Mouse (Mus musculus) lung, embryonic 15.5 days (tissue): ENCODE data around the gene Gm37240. TPM values are rescaled to one million over a fixed set of nuclear protein-coding genes. Genes with fewer than 3 reads are reported as not detected.

Experiments
- ATAC-seq: fragments of 200-750 bp; cut with Nextera tagmentation; 2 replicates; pipeline ENCODE4 v1.8.0; 2017; ENCODE audit warnings: moderate number of reproducible peaks, borderline replicate concordance; ENCODE audit not compliant: low FRiP score, low TSS enrichment; ENCODE audit errors: extremely low read depth
- H3K27ac ChIP-seq: fragments of 300-500 bp; sonication (generic); 2 replicates; pipeline ENCODE4 v1.5.1; 2015; ENCODE audit warnings: moderate library complexity, mild to moderate bottlenecking, inconsistent platforms
- H3K27me3 ChIP-seq: fragments of 300-500 bp; sonication (generic); 2 replicates; pipeline ENCODE4 v1.6.1; 2015; ENCODE audit warnings: inconsistent platforms
- H3K36me3 ChIP-seq: fragments of 300-500 bp; sonication (generic); 2 replicates; pipeline ENCODE4 v1.6.1; 2015; ENCODE audit warnings: inconsistent platforms
- H3K4me1 ChIP-seq: fragments of 300-500 bp; sonication (generic); 2 replicates; pipeline ENCODE4 v1.6.1; 2015; ENCODE audit warnings: inconsistent platforms
- H3K4me2 ChIP-seq: fragments of 300-500 bp; sonication (generic); 2 replicates; pipeline ENCODE4 v1.6.1; 2015; ENCODE audit warnings: inconsistent platforms, mild to moderate bottlenecking, moderate library complexity
- H3K4me3 ChIP-seq: fragments of 300-500 bp; sonication (generic); 2 replicates; pipeline ENCODE4 v1.5.1; 2015; ENCODE audit warnings: mild to moderate bottlenecking, inconsistent platforms
- H3K9ac ChIP-seq: fragments of 300-500 bp; sonication (generic); 2 replicates; pipeline ENCODE4 v1.6.1; 2015; ENCODE audit warnings: inconsistent platforms
- H3K9me3 ChIP-seq: fragments of 300-500 bp; sonication (generic); 2 replicates; pipeline ENCODE4 v1.6.1; 2016; ENCODE audit warnings: inconsistent platforms
- WGBS: fragments of 180-500 bp; shearing (Covaris S2); methylation state at CpG from one replicate; pipeline ENCODE4 v1.1.7; 2015; 5-methylcytosine and 5-hydroxymethylcytosine counted together
- polyA plus RNA-seq: library from polyadenylated mRNA; unstranded; fragments of >200 nt; fragmentation: Nextera tagmentation; extraction: Ambion mirVana; gene quantifications from 2 replicates; pipeline ENCODE4 v1.2.1, GENCODE M21; 2015

The Gm37240 gene
- polyA plus RNA-seq, 1 experiment from 2014 or later, result 8.8 TPM

- H3K9me3 ChIP-seq, result no peaks in the 10 kb centered on the region
- whole genome bisulfite sequencing, result 57% methylated on average over 1 of the region's 1 CpGs
- no peaks in the 10 kb centered on the region for H3K36me3 ChIP-seq
- no peak overlapping the region for H3K27ac ChIP-seq
- H3K4me3 ChIP-seq, result no peak overlapping the region
- H3K27me3 ChIP-seq, result no peaks in the 10 kb centered on the region
- no peak overlapping the region for H3K4me2 ChIP-seq
- H3K9ac ChIP-seq, result no peak overlapping the region
- 0 out of 2 replicates have a peak, but pooled peaks cover 13% of the 10 kb centered on the region for H3K4me1 ChIP-seq
- no peak for ATAC-seq
These were observed 1111.2 kb downstream of the Gm37240 start for GRCm38 (mm10) chr3:84776084-84776483.

GRCm38 (mm10) chr3:84775577-84775976 lies 1111.7 kb downstream of the Gm37240 start:
- no peak overlapping the region for H3K27ac ChIP-seq
- H3K9ac ChIP-seq, result no peak overlapping the region
- H3K4me3 ChIP-seq, result no peak overlapping the region
- ATAC-seq, result no peak
- H3K27me3 ChIP-seq, result no peaks in the 10 kb centered on the region
- no peaks in the 10 kb centered on the region for H3K36me3 ChIP-seq
- 0 out of 2 replicates have a peak, but pooled peaks cover 13% of the 10 kb centered on the region for H3K4me1 ChIP-seq
- no peaks in the 10 kb centered on the region for H3K9me3 ChIP-seq
- H3K4me2 ChIP-seq, result no peak overlapping the region
- 58% methylated on average over 4 of the region's 4 CpGs for WGBS

- H3K27ac ChIP-seq, result no peak overlapping the region
- H3K4me2 ChIP-seq, result no peak overlapping the region
- no peak overlapping the region for H3K4me3 ChIP-seq
- 0 out of 2 replicates have a peak, but pooled peaks cover 13% of the 10 kb centered on the region for H3K4me1 ChIP-seq
- no peaks in the 10 kb centered on the region for H3K36me3 ChIP-seq
- H3K9me3 ChIP-seq, result no peaks in the 10 kb centered on the region
- H3K27me3 ChIP-seq, result no peaks in the 10 kb centered on the region
- no peak for ATAC-seq
- 66% methylated on average over 6 of the region's 6 CpGs for WGBS
- no peak overlapping the region for H3K9ac ChIP-seq
These were observed 1112.3 kb downstream of the Gm37240 start for GRCm38 (mm10) chr3:84775067-84775423.

- Histone ChIP-seq H3K9me3 (no peaks in the 10 kb centered on the region), H3K4me1 (0 out of 2 replicates have a peak, but pooled peaks cover 13% of the 10 kb centered on the region), H3K36me3 (no peaks in the 10 kb centered on the region), H3K4me2 (no peak overlapping the region), H3K27me3 (no peaks in the 10 kb centered on the region), H3K4me3 (no peak overlapping the region), H3K9ac (no peak overlapping the region), H3K27ac (no peak overlapping the region)
- WGBS, result 45% methylated on average over 8 of the region's 8 CpGs
- ATAC-seq, result no peak
These were observed 1112.9 kb downstream of the Gm37240 start for GRCm38 (mm10) chr3:84774246-84775066.

GRCm38 (mm10) chr3:84771980-84772379 lies 1115.3 kb downstream of the Gm37240 start:
- Histone ChIP-seq H3K27me3 (no peaks in the 10 kb centered on the region), H3K36me3 (no peaks in the 10 kb centered on the region), H3K4me3 (no peak overlapping the region), H3K27ac (no peak overlapping the region), H3K4me2 (no peak overlapping the region), H3K9me3 (no peaks in the 10 kb centered on the region), H3K9ac (no peak overlapping the region), H3K4me1 (0 out of 2 replicates have a peak, but pooled peaks cover 13% of the 10 kb centered on the region)
- 43% methylated on average over 2 of the region's 2 CpGs for WGBS
- no peak for ATAC-seq

- H3K9me3 ChIP-seq, result no peaks in the 10 kb centered on the region
- H3K9ac ChIP-seq, result no peak overlapping the region
- H3K27ac ChIP-seq, result no peak overlapping the region
- H3K4me1 ChIP-seq, result 0 out of 2 replicates have a peak, but pooled peaks cover 3% of the 10 kb centered on the region
- 73% methylated on average over 6 of the region's 6 CpGs for WGBS
- H3K27me3 ChIP-seq, result no peaks in the 10 kb centered on the region
- no peak overlapping the region for H3K4me2 ChIP-seq
- H3K36me3 ChIP-seq, result no peaks in the 10 kb centered on the region
- no peak for ATAC-seq
- no peak overlapping the region for H3K4me3 ChIP-seq
These were observed 1116.8 kb downstream of the Gm37240 start for GRCm38 (mm10) chr3:84770518-84770917.

DNA sequence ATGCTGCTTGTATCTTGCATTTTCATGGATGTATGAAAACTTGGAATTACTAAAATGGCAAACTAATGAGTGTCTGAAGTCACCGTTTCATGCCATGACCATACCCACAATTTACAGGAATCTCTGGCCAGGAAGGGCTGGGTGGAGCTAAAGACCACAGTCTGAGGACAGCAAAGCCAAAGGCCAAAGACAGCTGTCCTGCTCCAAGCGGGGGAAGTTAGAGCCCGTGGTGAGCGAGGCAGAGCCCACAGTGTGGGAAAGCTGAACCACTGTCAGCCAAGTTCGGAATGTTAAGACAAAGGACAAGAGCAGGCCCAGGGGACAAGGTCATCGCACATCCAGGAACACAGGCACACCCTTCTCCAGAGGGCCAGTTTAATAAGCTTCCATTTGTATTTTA lies 1117.9 kb downstream of the Gm37240 start:
- no peak for ATAC-seq
- Histone ChIP-seq H3K4me1 (no peaks in the 10 kb centered on the region), H3K9ac (no peak overlapping the region), H3K27me3 (no peaks in the 10 kb centered on the region), H3K36me3 (no peaks in the 10 kb centered on the region), H3K4me2 (no peak overlapping the region), H3K4me3 (no peak overlapping the region), H3K9me3 (no peaks in the 10 kb centered on the region), H3K27ac (no peak overlapping the region)
- 70% methylated on average over 6 of the region's 6 CpGs for WGBS

GRCm38 (mm10) chr3:84768940-84769339 lies 1118.4 kb downstream of the Gm37240 start:
- 86% methylated on average over 4 of the region's 4 CpGs for WGBS
- Histone ChIP-seq H3K27ac (no peak overlapping the region), H3K4me1 (no peaks in the 10 kb centered on the region), H3K27me3 (no peaks in the 10 kb centered on the region), H3K36me3 (no peaks in the 10 kb centered on the region), H3K4me3 (no peak overlapping the region), H3K4me2 (no peak overlapping the region), H3K9ac (no peak overlapping the region), H3K9me3 (no peaks in the 10 kb centered on the region)
- no peak for ATAC-seq

DNA sequence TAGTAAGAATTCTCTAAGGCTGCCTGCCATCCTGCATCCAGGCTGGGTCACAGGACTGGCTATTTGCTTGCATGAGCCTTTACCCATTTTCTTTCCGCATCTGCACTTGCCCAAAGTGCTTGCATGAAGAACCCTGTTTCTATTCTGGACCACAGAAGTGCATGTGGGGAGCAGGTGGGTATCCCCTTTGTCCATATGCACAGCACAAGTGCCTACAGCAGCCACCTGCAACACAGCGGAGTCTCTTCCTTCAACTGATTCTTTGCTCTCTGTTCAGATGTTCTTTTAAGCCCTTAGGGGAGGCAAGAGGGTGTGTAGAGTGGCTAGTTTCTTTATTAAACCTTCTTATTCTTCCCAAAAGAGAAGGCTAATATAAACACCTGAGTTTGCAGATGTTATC lies 1133.5 kb downstream of the Gm37240 start:
- H3K27me3 ChIP-seq, result peaks cover 3% of the 10 kb centered on the region; the same call in 1 of the 2 replicates
- no peak overlapping the region for H3K4me2 ChIP-seq
- no peak overlapping the region for H3K27ac ChIP-seq
- no peaks in the 10 kb centered on the region for H3K36me3 ChIP-seq
- H3K4me3 ChIP-seq, result no peak overlapping the region
- H3K9ac ChIP-seq, result no peak overlapping the region
- WGBS, result 88% methylated on average over 2 of the region's 2 CpGs
- no peak for ATAC-seq
- H3K4me1 ChIP-seq, result no peaks in the 10 kb centered on the region
- no peaks in the 10 kb centered on the region for H3K9me3 ChIP-seq

GRCm38 (mm10) chr3:84749222-84749621 lies 1138.1 kb downstream of the Gm37240 start:
- Histone ChIP-seq H3K9ac (no peak overlapping the region), H3K4me3 (no peak overlapping the region), H3K4me1 (peaks cover 18% of the 10 kb centered on the region), H3K27ac (no peak overlapping the region), H3K4me2 (no peak overlapping the region), H3K27me3 (peaks cover 3% of the 10 kb centered on the region; the same call in 1 of the 2 replicates), H3K36me3 (no peaks in the 10 kb centered on the region), H3K9me3 (no peaks in the 10 kb centered on the region)
- ATAC-seq, result no peak
- WGBS, result 57% methylated on average over 5 of the region's 5 CpGs

DNA sequence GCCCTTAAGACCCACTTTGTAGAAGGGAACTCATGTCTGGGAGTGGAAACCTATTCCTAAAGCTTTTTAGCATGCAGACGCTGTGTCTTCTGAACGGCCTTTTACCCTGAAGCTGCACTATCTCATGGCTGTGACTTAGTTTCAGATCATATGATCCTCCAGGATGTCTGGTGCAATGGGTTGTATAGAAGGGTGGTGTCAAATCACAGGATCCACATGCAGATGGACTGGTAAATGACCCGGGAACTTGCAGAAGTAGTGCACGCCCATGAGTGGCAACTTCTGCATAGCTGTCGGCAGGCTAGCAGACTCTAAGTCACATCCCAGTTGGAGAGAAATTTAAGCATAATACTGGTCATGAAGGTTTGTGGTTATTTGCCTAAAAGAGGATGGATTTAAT lies 1139.2 kb downstream of the Gm37240 start:
- Histone ChIP-seq H3K4me1 (peaks cover 21% of the 10 kb centered on the region), H3K27me3 (peaks cover 3% of the 10 kb centered on the region; the same call in 1 of the 2 replicates), H3K27ac (no peak overlapping the region), H3K4me3 (no peak overlapping the region), H3K36me3 (no peaks in the 10 kb centered on the region), H3K9ac (no peak overlapping the region), H3K4me2 (no peak overlapping the region), H3K9me3 (no peaks in the 10 kb centered on the region)
- ATAC-seq, result no peak
- 79% methylated on average over 5 of the region's 5 CpGs for WGBS

- no peak overlapping the region for H3K9ac ChIP-seq
- WGBS, result 30% methylated on average over 18 of the region's 18 CpGs
- no peak overlapping the region for H3K4me3 ChIP-seq
These were observed 1141.7 kb downstream of the Gm37240 start for GRCm38 (mm10) chr3:84745537-84746189.

More at GRCm38 (mm10) chr3:84745537-84746189, 1141.7 kb downstream of the Gm37240 start:
- Histone ChIP-seq H3K27me3 (peaks cover 3% of the 10 kb centered on the region; the same call in 1 of the 2 replicates), H3K9me3 (no peaks in the 10 kb centered on the region), H3K27ac (peak overlapping the region; percentile 77), H3K4me2 (peak overlapping the region; percentile 32; the same call in 1 of the 2 replicates), H3K36me3 (no peaks in the 10 kb centered on the region), H3K4me1 (peaks cover 21% of the 10 kb centered on the region)
- ATAC-seq, result peak; percentile 88
